Mouse (Mus musculus) R1 (cell line): Measurements from ENCODE around the gene B4galnt1.

ENCODE experiments used
- DNase-seq: peaks from one replicate; pipeline ENCODE4 v3.0.0-alpha.2; 2018; ENCODE audit warnings: low read depth, low spot score

Gene B4galnt1

DNA sequence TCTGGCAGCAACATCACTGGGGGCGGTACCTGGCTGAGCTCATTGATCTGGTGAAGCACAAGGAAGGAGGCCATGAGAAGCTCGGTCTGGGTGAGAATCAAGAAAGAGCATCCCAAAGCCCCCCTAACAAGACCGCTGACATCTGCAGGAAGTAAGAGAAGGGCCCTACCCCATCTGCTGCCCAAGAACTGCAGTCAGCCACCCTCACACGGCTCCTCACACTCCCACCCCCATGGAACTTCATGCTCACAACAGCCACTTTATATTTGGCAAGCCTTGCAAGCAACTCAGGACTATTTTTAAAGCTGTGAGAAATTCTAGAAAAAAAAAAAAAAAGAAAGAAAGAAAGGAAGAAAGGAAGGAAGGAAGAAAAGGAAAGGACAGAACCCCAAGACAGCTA is 43.9 kb downstream of the B4galnt1 start:
- DNase-seq, result no peak

DNA sequence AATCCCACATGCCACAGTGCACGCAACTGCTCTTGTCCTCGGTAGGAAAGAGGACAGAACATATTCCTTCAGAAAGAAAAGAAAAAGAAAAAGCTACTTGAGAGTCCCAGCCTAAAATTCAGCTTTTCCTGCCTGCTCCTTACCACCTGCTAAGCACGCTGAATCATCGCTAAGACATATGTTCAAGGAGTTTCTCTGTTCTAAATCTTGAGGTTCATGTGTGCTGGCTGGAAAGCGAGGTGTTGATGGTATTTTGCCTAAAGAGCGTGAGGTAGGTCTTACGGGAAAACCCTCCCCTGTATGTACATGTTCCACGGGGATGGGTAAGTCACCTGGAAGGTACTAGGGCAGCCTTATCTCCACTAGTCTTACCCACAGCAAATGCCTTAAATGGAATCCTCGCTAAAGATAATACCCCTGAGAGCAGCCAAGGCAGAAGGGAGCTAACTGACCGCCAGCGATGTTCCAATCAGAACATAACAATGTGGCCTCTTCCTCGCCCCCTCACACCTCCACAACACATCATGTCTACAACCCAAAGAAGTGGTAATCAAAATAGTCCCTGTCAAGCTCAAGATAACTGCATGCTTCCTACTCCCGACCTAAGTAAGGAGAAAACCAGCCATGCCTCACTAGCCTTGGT is 45.0 kb downstream of the B4galnt1 start:
- DNase-seq, result no peak

DNA sequence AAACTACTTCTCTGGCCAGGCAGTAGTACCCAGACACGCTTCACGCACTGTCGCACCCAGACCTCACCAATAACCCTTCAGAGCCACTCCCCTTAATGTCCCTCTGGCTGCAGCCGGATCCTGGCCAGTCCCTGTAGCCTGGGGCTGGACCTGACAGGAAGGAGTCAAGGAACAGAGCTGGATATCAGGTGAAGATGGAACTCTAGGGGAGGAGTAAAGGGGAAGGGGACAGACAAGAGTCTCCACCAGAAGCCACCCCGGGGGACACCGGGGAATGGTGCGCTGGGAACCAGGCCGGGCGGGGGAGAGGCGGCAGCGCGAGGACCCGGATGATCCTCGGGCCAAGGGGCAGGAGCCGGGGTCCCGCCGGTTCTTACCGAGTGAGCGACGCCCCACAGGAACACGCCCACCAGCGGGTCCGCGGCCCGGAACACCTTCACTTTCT is 46.0 kb downstream of the B4galnt1 start:
- no peak for DNase-seq

DNA sequence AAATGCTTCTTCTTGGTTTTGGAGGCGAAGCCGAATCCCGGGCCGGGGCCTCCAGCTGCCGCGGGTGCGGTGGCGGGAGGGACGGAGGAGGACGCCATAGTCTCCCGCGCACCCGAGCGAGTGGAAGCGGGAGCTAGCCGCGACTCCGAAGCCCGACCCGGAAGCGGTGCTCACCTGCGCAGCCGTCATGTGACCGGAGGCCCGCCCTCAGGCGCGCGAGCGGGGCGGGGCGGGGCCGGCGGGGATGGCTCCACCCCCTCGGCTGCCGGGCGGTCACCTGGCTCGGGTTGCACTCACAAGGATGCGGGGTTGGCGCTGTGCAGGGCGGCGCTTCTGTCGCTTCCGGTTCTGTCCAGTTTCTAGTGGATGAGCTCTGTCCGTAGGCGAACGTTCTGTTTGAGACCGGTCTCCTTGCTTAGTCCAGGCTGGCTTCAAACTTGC is 46.4 kb downstream of the B4galnt1 start, which contains the start of gene Pip4k2c:
Gene Pip4k2c, minus strand, starts transcription at position 172 of the 441 bp plus-strand sequence.
- DNase-seq, result peak; percentile 95

DNA sequence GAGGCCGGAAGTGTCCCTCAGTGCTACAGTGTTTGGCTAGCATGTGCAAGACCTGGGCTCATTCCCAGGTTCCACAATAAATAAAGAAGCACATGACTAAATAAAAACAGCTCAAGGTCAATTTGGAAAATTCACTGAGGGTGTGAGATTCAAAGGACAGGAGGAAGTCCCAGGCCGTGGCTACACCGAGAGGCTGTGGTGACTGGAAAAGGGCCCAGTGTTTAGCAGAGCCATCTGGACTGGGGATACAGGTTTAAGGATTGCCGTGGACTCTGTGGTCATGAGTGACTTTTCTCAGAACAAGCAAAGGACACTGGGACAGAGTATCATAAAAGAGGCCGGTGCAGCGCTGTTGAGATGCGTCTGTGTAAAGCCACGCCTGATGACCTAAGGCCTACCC is 48.2 kb downstream of the B4galnt1 start:
- DNase-seq, result no peak

DNA sequence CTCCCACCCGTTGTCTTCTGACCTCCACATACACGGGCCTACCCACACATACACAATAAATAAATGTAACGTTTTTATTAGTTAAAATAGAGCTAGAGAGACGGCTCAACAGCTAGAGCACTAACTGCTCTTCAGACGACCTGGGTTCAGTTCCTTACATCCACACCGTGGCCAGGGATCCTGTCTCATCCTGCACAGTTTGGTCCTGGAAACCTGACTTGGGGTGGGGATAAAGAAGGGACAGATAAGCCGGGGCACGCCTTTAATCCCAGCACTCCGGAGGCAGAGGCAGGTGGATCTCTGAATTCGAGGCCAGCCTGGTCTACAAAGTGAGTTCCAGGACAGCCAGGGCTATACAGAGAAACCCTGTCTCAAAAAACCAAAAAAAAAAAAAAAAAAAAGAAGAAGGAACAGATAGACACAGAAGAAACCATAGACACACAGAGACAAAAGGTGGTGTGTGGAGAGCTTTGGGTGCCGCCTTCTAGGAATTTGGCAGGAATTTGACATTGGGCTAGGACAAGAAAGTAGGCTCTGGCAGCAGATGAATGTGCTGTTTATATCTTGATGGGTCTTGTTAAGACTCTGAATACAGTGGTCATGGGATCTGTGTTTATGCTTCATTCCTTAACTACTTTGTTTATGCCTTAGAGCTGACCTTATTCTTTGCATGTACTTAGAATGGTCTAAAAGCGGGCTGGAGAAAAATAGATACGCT is 48.8 kb downstream of the B4galnt1 start:
- peak; percentile 88 for DNase-seq

DNA sequence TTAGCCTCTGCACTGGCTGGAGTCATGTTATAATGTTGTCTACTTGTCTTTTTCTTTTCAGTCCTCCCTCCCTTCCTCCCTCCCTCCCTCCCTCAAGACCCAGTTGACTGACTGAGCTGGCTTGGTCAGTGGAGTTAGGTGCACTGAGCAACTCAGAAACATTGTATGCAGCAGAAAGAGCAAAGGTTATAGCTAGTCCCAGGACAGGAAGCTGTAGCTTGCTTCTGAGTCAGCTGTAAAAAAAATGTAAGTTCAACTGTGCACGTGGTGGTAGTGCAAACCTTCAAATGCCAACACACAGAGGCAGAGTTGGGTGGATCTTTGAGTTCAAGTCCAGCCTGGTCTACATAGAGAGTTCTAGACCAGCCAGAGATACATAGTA is 49.4 kb downstream of the B4galnt1 start:
- DNase-seq, result no peak

DNA sequence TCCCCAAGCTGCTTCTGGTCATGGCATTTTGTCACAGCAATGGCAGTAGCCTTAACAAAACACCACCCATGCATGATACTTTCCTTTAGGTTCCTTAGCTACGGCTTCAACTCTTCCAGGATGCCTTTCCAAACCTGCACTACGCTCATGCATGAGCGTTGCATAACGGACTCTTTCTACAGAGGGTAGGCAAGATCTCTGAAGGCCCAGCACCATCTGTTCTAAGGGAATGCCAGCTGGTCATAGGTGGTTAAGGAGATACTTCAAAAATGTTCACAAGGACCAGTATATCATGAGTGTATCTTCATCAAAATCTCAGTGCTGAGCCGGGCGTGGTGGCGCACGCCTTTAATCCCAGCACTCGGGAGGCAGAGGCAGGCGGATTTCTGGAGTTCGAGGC is 51.4 kb downstream of the B4galnt1 start:
- DNase-seq, result no peak

DNA sequence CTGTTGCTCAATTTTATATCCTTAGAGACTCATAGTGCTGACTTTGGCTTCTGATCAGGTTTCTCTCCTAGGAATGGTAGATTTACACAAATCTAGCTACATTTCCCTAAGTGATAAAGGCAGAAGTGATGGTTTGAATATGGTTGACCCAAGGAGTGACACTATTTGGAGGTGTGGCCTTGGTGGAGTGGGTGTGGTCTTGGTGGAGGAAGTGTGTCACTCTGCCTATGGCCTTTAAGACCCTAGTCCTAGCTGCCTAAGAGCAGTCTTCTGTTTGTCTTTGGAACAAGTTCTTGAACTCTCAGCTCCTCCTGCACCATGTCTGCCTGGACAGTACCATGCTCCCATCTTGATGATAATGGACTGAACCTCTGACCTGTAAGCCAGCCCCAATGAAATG is 52.2 kb downstream of the B4galnt1 start:
- no peak for DNase-seq

DNA sequence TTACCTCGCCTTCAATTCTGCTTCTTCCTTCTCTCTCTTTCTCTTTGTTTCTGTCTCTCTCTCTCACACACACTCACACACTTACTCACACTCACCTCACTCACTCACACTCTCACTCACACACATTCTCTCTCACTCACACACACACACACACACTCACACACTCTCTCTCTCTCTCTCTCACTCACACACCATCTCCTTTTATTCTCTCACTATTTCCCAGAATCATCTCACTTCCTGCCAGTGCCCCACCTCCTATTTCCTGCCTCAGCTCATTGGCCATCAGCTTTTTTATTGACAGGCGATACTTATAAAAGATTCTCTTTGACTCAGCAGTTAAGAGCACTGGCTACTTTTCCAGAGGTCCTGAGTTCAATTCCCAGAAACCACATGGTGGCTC is 53.3 kb downstream of the B4galnt1 start:
- DNase-seq, result no peak
